Mouse (Mus musculus): ENCODE data around the gene Tmem136. TPM values are rescaled to one million over a fixed set of nuclear protein-coding genes. Genes with fewer than 3 reads are reported as not detected.
A peak's percentile ranks its signal among the peaks of the same experiment; 100 is the strongest.

The Tmem136 gene
- polyA plus RNA-seq, 1 experiment from 2014 or later, result 1.6 TPM

GRCm38 (mm10) chr9:43145196-43145595 lies 28.8 kb upstream of the Tmem136 start:
- H3K27ac ChIP-seq (ENCODE audit: low read depth, low read length), result no peak overlapping the region
- H3K4me3 ChIP-seq (ENCODE audit: low read depth, low read length), result no peak overlapping the region
- no peak for ATAC-seq
- no peaks in the 10 kb centered on the region for H3K9me3 ChIP-seq (ENCODE audit: control insufficient read depth)
- no peaks in the 10 kb centered on the region for H3K27me3 ChIP-seq (replicated peaks; ENCODE audit: control insufficient read depth, insufficient read depth, low read length)
- no peaks in the 10 kb centered on the region for H3K4me1 ChIP-seq (replicated peaks; ENCODE audit: control insufficient read depth, insufficient read depth, low read length)
- no peaks in the 10 kb centered on the region for H3K36me3 ChIP-seq (ENCODE audit: control insufficient read depth, insufficient read depth)
- WGBS, result 81% methylated on average over 4 of the region's 4 CpGs
- H3K4me2 ChIP-seq (replicated peaks; ENCODE audit: low read depth), result no peak overlapping the region
- H3K9ac ChIP-seq (ENCODE audit: low read depth, low read length), result no peak overlapping the region
- no peak for TF ChIP-seq CTCF (IDR thresholded peaks at IDR 0.05; ENCODE audit: low read depth)

- Histone ChIP-seq H3K4me3 (ENCODE audit: low read depth, low read length) (no peak overlapping the region), H3K4me2 (replicated peaks; ENCODE audit: low read depth) (no peak overlapping the region), H3K36me3 (ENCODE audit: control insufficient read depth, insufficient read depth) (no peaks in the 10 kb centered on the region), H3K9me3 (ENCODE audit: control insufficient read depth) (no peaks in the 10 kb centered on the region), H3K27me3 (replicated peaks; ENCODE audit: control insufficient read depth, insufficient read depth, low read length) (no peaks in the 10 kb centered on the region), H3K9ac (ENCODE audit: low read depth, low read length) (no peak overlapping the region), H3K27ac (ENCODE audit: low read depth, low read length) (no peak overlapping the region), H3K4me1 (replicated peaks; ENCODE audit: control insufficient read depth, insufficient read depth, low read length) (no peaks in the 10 kb centered on the region)
- ATAC-seq, result no peak
- 55% methylated on average over 12 of the region's 12 CpGs for WGBS
- TF ChIP-seq CTCF (IDR thresholded peaks at IDR 0.05; ENCODE audit: low read depth), result peak; percentile 78
Observed at GRCm38 (mm10) chr9:43144206-43144810, 27.9 kb upstream of the Tmem136 start.

- no peaks in the 10 kb centered on the region for H3K4me1 ChIP-seq (replicated peaks; ENCODE audit: control insufficient read depth, insufficient read depth, low read length)
- peak; percentile 94 for TF ChIP-seq CTCF (IDR thresholded peaks at IDR 0.05; ENCODE audit: low read depth)
- ATAC-seq, result no peak
- H3K27ac ChIP-seq (ENCODE audit: low read depth, low read length), result no peak overlapping the region
- 5% methylated on average over 4 of the region's 4 CpGs for WGBS
- H3K4me3 ChIP-seq (ENCODE audit: low read depth, low read length), result no peak overlapping the region
- H3K9ac ChIP-seq (ENCODE audit: low read depth, low read length), result no peak overlapping the region
- no peaks in the 10 kb centered on the region for H3K36me3 ChIP-seq (ENCODE audit: control insufficient read depth, insufficient read depth)
- no peak overlapping the region for H3K4me2 ChIP-seq (replicated peaks; ENCODE audit: low read depth)
- no peaks in the 10 kb centered on the region for H3K9me3 ChIP-seq (ENCODE audit: control insufficient read depth)
- no peaks in the 10 kb centered on the region for H3K27me3 ChIP-seq (replicated peaks; ENCODE audit: control insufficient read depth, insufficient read depth, low read length)
Observed at GRCm38 (mm10) chr9:43141839-43142238, 25.5 kb upstream of the Tmem136 start.

GRCm38 (mm10) chr9:43133525-43133924 lies 17.2 kb upstream of the Tmem136 start:
- WGBS, result 72% methylated on average over 3 of the region's 3 CpGs

GRCm38 (mm10) chr9:43132380-43132779 lies 16.0 kb upstream of the Tmem136 start:
- no peaks in the 10 kb centered on the region for H3K9me3 ChIP-seq (ENCODE audit: control insufficient read depth)
- H3K4me2 ChIP-seq (replicated peaks; ENCODE audit: low read depth), result no peak overlapping the region
- ATAC-seq, result no peak
- WGBS, result 18% methylated on average over 4 of the region's 4 CpGs
- no peaks in the 10 kb centered on the region for H3K4me1 ChIP-seq (replicated peaks; ENCODE audit: control insufficient read depth, insufficient read depth, low read length)
- no peak overlapping the region for H3K4me3 ChIP-seq (ENCODE audit: low read depth, low read length)
- no peak overlapping the region for H3K27ac ChIP-seq (ENCODE audit: low read depth, low read length)
- TF ChIP-seq CTCF (IDR thresholded peaks at IDR 0.05; ENCODE audit: low read depth), result no peak
- no peaks in the 10 kb centered on the region for H3K36me3 ChIP-seq (ENCODE audit: control insufficient read depth, insufficient read depth)
- H3K27me3 ChIP-seq (replicated peaks; ENCODE audit: control insufficient read depth, insufficient read depth, low read length), result no peaks in the 10 kb centered on the region
- H3K9ac ChIP-seq (ENCODE audit: low read depth, low read length), result no peak overlapping the region

More at GRCm38 (mm10) chr9:43133525-43133924, 17.2 kb upstream of the Tmem136 start:
- Histone ChIP-seq H3K4me1 (replicated peaks; ENCODE audit: control insufficient read depth, insufficient read depth, low read length) (no peaks in the 10 kb centered on the region), H3K4me2 (replicated peaks; ENCODE audit: low read depth) (no peak overlapping the region), H3K27ac (ENCODE audit: low read depth, low read length) (no peak overlapping the region), H3K9me3 (ENCODE audit: control insufficient read depth) (no peaks in the 10 kb centered on the region), H3K9ac (ENCODE audit: low read depth, low read length) (no peak overlapping the region), H3K27me3 (replicated peaks; ENCODE audit: control insufficient read depth, insufficient read depth, low read length) (no peaks in the 10 kb centered on the region), H3K4me3 (ENCODE audit: low read depth, low read length) (no peak overlapping the region), H3K36me3 (ENCODE audit: control insufficient read depth, insufficient read depth) (no peaks in the 10 kb centered on the region)
- ATAC-seq, result no peak
- TF ChIP-seq CTCF (IDR thresholded peaks at IDR 0.05; ENCODE audit: low read depth), result no peak

GRCm38 (mm10) chr9:43131940-43132339 lies 15.6 kb upstream of the Tmem136 start:
- ATAC-seq, result no peak
- H3K27me3 ChIP-seq (replicated peaks; ENCODE audit: control insufficient read depth, insufficient read depth, low read length), result no peaks in the 10 kb centered on the region
- H3K9ac ChIP-seq (ENCODE audit: low read depth, low read length), result no peak overlapping the region
- no peak for TF ChIP-seq CTCF (IDR thresholded peaks at IDR 0.05; ENCODE audit: low read depth)
- no peak overlapping the region for H3K4me2 ChIP-seq (replicated peaks; ENCODE audit: low read depth)
- 67% methylated on average over 5 of the region's 5 CpGs for WGBS
- no peak overlapping the region for H3K4me3 ChIP-seq (ENCODE audit: low read depth, low read length)
- no peaks in the 10 kb centered on the region for H3K9me3 ChIP-seq (ENCODE audit: control insufficient read depth)
- H3K27ac ChIP-seq (ENCODE audit: low read depth, low read length), result no peak overlapping the region
- H3K4me1 ChIP-seq (replicated peaks; ENCODE audit: control insufficient read depth, insufficient read depth, low read length), result no peaks in the 10 kb centered on the region
- no peaks in the 10 kb centered on the region for H3K36me3 ChIP-seq (ENCODE audit: control insufficient read depth, insufficient read depth)

GRCm38 (mm10) chr9:43130684-43131083 lies 14.3 kb upstream of the Tmem136 start:
- Histone ChIP-seq H3K27me3 (replicated peaks; ENCODE audit: control insufficient read depth, insufficient read depth, low read length) (no peaks in the 10 kb centered on the region), H3K9ac (ENCODE audit: low read depth, low read length) (no peak overlapping the region), H3K36me3 (ENCODE audit: control insufficient read depth, insufficient read depth) (no peaks in the 10 kb centered on the region), H3K27ac (ENCODE audit: low read depth, low read length) (no peak overlapping the region), H3K4me3 (ENCODE audit: low read depth, low read length) (no peak overlapping the region), H3K4me1 (replicated peaks; ENCODE audit: control insufficient read depth, insufficient read depth, low read length) (no peaks in the 10 kb centered on the region), H3K4me2 (replicated peaks; ENCODE audit: low read depth) (no peak overlapping the region), H3K9me3 (ENCODE audit: control insufficient read depth) (no peaks in the 10 kb centered on the region)
- peak; percentile 39 for TF ChIP-seq CTCF (IDR thresholded peaks at IDR 0.05; ENCODE audit: low read depth)
- no peak for ATAC-seq
- 97% methylated on average over 2 of the region's 2 CpGs for WGBS
